Mouse (Mus musculus) brain, embryonic 14.5 days (tissue): ENCODE results near the gene Slc4a2. TPM values are rescaled to one million over a fixed set of nuclear protein-coding genes. Genes with fewer than 3 reads are reported as not detected.
"Not testable (repeated sequence)": the region's sequence is repeated elsewhere in the genome, so short reads cannot be mapped to it uniquely, and the experiment has no call there.

Source experiments
- DNase-seq: peaks from one replicate; pipeline ENCODE4 v3.0.0-alpha.2; 2011; ENCODE audit warnings: low read depth
- CTCF ChIP-seq: fragments of 200-500 bp; IDR thresholded peaks from 2 replicates; pipeline ENCODE4 v1.5.1; 2012; ENCODE audit warnings: inconsistent platforms, mild to moderate bottlenecking, moderate library complexity, borderline replicate concordance; ENCODE audit not compliant: insufficient read depth, insufficient read length; ENCODE audit errors: extremely low read depth
- POLR2A ChIP-seq: fragments of 200-500 bp; IDR thresholded peaks from 2 replicates; pipeline ENCODE4 v1.6.1; 2012; ENCODE audit warnings: mild to moderate bottlenecking, inconsistent platforms, borderline replicate concordance; ENCODE audit not compliant: poor library complexity, insufficient read depth, insufficient read length, severe bottlenecking; ENCODE audit errors: extremely low read depth
- polyA plus RNA-seq: library from polyadenylated mRNA; depleted of rRNA; stranded (reverse); fragments of >200 nt; gene quantifications from 2 replicates; pipeline ENCODE4 v1.2.3, GENCODE M21; 2012

The Slc4a2 gene
- polyA plus RNA-seq, 1 experiment = 41.4 TPM

- TF ChIP-seq CTCF = no peak
- no peak for TF ChIP-seq POLR2A
- DNase-seq = no peak
Observed at GRCm38 (mm10) chr5:24385887-24386550, 37.6 kb upstream of the Slc4a2 start.

GRCm38 (mm10) chr5:24387264-24388241, 36.1 kb upstream of the Slc4a2 start:
- peak; percentile 33; the same call in 1 of the 2 replicates for TF ChIP-seq CTCF
- TF ChIP-seq POLR2A = no peak
- DNase-seq = peak; percentile 90

GRCm38 (mm10) chr5:24388246-24388915, 35.3 kb upstream of the Slc4a2 start:
- TF ChIP-seq CTCF (no peak), POLR2A (no peak)
- peak; percentile 13 for DNase-seq

GRCm38 (mm10) chr5:24389011-24389657, 34.5 kb upstream of the Slc4a2 start:
- DNase-seq = peak; percentile 30
- TF ChIP-seq POLR2A (no peak), CTCF (no peak)

- no peak for TF ChIP-seq CTCF
- no peak for TF ChIP-seq POLR2A
- DNase-seq = no peak
Observed at GRCm38 (mm10) chr5:24389658-24390020, 34.0 kb upstream of the Slc4a2 start.

- no peak for DNase-seq
- TF ChIP-seq POLR2A (no peak), CTCF (no peak)
Observed at GRCm38 (mm10) chr5:24391864-24392263, 31.8 kb upstream of the Slc4a2 start, which contains the start of gene Atg9b. TSS of gene Atg9b (minus strand) at chr5:24392143.

- no peak for TF ChIP-seq POLR2A
- no peak for DNase-seq
Observed at GRCm38 (mm10) chr5:24392724-24393123, 30.9 kb upstream of the Slc4a2 start.

- TF ChIP-seq CTCF (peak; percentile 85), POLR2A (no peak)
- peak; percentile 71 for DNase-seq
Observed at GRCm38 (mm10) chr5:24393392-24393997, 30.1 kb upstream of the Slc4a2 start, which contains the start of gene Abcb8. TSS of gene Abcb8 (plus strand) at chr5:24393663.

- 0 out of 2 replicates have a peak, but pooled peaks have one; percentile 26 for TF ChIP-seq POLR2A
- TF ChIP-seq CTCF = peak; percentile 70
- peak; percentile 99 for DNase-seq
Observed at GRCm38 (mm10) chr5:24394165-24394894, 29.3 kb upstream of the Slc4a2 start.

GRCm38 (mm10) chr5:24396254-24396653, 27.4 kb upstream of the Slc4a2 start:
- DNase-seq = not testable (repeated sequence)
